Mouse (Mus musculus) liver, adult 2 months (tissue): ENCODE data around the gene Eid2. TPM values are rescaled to one million over a fixed set of nuclear protein-coding genes. Genes with fewer than 3 reads are reported as not detected.
"Not testable (repeated sequence)": the region's sequence is repeated elsewhere in the genome, so short reads cannot be mapped to it uniquely, and the experiment has no call there.

Experiments
- DNase-seq: peaks from one replicate; pipeline ENCODE4 v3.0.0-alpha.2; 2011; ENCODE audit warnings: low read depth, low spot score; ENCODE audit errors: extremely low read depth
- H3K27ac ChIP-seq: fragments of 200-500 bp; replicated peaks from 2 replicates; pipeline ENCODE4 v1.5.1; 2012; ENCODE audit warnings: low read depth, mild to moderate bottlenecking, control low read depth, inconsistent platforms, low read length; ENCODE audit not compliant: insufficient read depth
- H3K27me3 ChIP-seq: fragments of 200-500 bp; 2 replicates; pipeline ENCODE4 v1.6.1; 2012; ENCODE audit warnings: mild to moderate bottlenecking, moderate library complexity, low read length, inconsistent platforms; ENCODE audit not compliant: control insufficient read depth, insufficient read depth
- H3K36me3 ChIP-seq: fragments of 200-500 bp; 2 replicates; pipeline ENCODE4 v1.6.1; 2012; ENCODE audit warnings: low read length, inconsistent platforms; ENCODE audit not compliant: control insufficient read depth, insufficient read depth
- H3K4me1 ChIP-seq: fragments of 200-500 bp; 2 replicates; pipeline ENCODE4 v1.6.1; 2011; ENCODE audit warnings: low read length; ENCODE audit not compliant: control insufficient read depth, insufficient read depth
- H3K4me3 ChIP-seq: fragments of 200-500 bp; 2 replicates; pipeline ENCODE4 v1.5.1; 2011; ENCODE audit warnings: low read depth, mild to moderate bottlenecking, control low read depth, low read length, moderate library complexity; ENCODE audit not compliant: insufficient read depth
- H3K79me2 ChIP-seq: fragments of 200-500 bp; 2 replicates; pipeline ENCODE4 v1.6.1; 2012; ENCODE audit warnings: inconsistent platforms, mild to moderate bottlenecking, low read length, moderate library complexity; ENCODE audit not compliant: control insufficient read depth, insufficient read depth
- H3K9ac ChIP-seq: fragments of 200-500 bp; 2 replicates; pipeline ENCODE4 v1.6.1; 2012; ENCODE audit warnings: low read depth, mild to moderate bottlenecking, control low read depth, inconsistent platforms, low read length
- CTCF ChIP-seq: fragments of 200-500 bp; IDR thresholded peaks from 2 replicates; pipeline ENCODE4 v1.5.1; 2011; ENCODE audit warnings: low read depth, low read length, control low read depth
- POLR2A ChIP-seq: fragments of 200-500 bp; IDR thresholded peaks from 2 replicates; pipeline ENCODE4 v1.6.1; 2011; ENCODE audit warnings: low read length, control low read depth; ENCODE audit not compliant: insufficient read depth; ENCODE audit errors: extremely low read depth
- WGBS: fragments of 180-500 bp; shearing (Covaris S2); methylation state at CpG from one replicate; pipeline ENCODE4 v1.1.7; 2018; 5-methylcytosine and 5-hydroxymethylcytosine counted together
- polyA plus RNA-seq: library from polyadenylated mRNA; depleted of rRNA; stranded (reverse); fragments of >200 nt; gene quantifications from 2 replicates; pipeline ENCODE4 v1.2.3, GENCODE M21; 2012; rRNA removed
- total RNA-seq: library from RNA; depleted of rRNA; stranded (reverse); fragments of >200 nt; gene quantifications from 2 replicates; pipeline ENCODE4 v1.2.3, GENCODE M21; 2014; rRNA removed

The Eid2 gene
- total RNA-seq (0.28 and 0.47 TPM in 2 replicates), polyA plus RNA-seq (0.35 and 0.50 TPM in 2 replicates)

DNA sequence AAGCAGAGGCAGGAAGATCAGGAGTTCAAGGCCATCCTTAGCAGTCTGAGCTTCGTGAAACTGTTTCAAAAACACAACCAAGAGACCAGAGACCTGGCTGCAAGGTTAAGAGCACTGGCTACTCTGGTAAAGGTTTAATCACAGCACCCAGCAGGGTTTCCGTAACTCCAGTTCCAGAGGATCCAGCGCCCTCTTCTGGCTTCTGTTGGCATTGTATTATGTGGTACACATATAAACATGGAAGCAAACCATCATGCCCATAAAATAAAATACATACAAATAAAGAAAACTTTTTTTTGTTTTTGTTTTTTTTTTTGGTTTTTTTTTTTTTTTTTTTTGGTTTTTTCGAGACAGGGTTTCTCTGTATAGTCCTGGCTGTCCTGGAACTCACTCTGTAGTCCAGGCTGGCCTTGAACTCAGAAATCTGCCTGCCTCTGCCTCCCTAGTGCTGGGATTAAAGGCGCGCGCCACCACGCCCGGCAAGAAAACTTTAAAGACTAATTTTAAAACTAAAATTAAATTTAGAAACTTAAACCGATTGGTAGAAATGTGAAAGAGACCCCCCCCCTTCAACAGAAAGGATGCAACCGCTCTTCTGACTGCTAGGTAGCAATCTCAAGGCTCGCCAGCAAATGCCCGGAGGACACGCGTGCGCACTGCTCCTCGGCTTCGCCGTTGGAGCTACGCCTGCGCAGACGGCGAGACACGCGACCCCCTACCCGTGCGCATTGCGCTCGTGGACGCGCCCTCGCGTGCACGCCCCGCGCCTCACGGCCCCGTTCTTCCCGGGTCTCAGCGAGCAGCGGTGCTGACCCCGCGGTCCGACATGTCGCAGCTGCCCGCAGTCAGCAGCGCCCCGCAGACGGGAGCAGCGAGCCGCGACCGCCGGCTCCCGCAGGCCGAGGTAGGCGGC lies at the start of gene Eid2:
Eid2 (plus strand) TSS at position 753 of the 913 bp plus-strand sequence.
- WGBS = 9% methylated on average over 57 of the region's 57 CpGs
- no peaks in the 10 kb centered on the region for H3K4me1 ChIP-seq
- H3K4me3 ChIP-seq = peak within 1 kb of the TSS; percentile 56
- H3K9ac ChIP-seq = peak within 1 kb of the TSS; percentile 67
- no peaks in the 10 kb centered on the region for H3K79me2 ChIP-seq
- H3K36me3 ChIP-seq = no peaks in the 10 kb centered on the region
- DNase-seq = no peak
- 0 out of 2 replicates have a peak, but pooled peaks cover 3% of the 10 kb centered on the region for H3K27me3 ChIP-seq
- no peak within 1 kb of the TSS for H3K27ac ChIP-seq
- TF ChIP-seq CTCF (no peak), POLR2A (no peak)

DNA sequence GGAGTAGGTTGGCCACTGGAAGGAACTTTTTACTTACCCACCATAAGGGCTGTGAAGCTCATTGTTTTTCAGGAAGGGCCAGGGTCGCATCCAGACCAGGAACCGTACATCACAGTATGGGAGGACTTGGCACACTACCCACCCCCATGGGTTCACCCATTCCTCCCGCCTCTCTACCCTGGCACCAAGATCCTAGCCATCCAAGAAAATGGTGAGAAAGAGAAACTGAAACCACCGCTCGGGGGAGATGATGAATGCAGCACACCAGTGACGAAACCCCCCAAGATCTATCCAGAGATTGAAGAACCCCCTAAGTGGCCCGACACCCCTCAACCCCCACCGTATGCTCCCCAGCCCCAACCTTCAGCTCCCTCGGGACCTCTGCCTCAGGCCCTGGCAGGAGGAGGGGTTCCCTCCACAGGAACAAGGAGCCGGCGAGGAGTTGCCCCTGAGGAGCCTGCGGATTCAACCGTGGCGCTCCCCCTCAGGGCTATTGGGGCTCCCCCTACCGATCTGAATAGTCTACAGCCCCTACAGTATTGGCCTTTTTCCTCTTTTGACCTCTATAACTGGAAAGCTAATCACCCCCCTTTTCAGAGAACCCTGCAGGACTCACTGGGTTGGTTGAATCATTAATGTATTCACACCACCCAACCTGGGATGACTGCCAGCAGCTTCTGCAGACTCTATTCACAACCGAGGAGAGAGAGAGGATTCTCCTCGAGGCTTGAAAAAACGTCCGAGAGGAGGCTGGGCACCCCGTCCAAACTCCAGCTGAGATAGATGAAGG lies 48.5 kb upstream of the Eid2 start:
- DNase-seq, H3K27me3 ChIP-seq, H3K4me1 ChIP-seq, H3K36me3 ChIP-seq, H3K4me3 ChIP-seq, H3K27ac ChIP-seq, H3K79me2 ChIP-seq, H3K9ac ChIP-seq: not testable (repeated sequence)
- 81% methylated on average over 20 of the region's 20 CpGs for WGBS

DNA sequence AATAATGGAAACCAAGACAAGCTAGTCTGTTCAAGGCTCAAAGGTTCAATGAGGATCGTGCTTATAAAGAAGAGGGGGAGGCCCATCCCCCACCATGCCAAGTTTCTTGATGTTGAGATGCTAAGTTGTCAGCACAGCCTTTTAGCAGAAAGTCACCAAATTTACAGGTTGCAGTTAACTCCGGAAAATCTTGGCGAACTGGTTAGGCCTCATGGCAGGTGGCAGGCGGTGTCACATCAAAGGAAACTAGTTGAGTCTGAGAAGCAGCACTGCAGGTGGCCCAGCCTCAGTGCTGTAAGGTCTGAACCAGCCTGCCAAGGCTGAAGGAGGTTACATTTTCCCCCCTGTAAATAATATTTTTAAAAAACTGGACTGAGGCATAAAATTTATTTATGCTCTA lies 40.8 kb upstream of the Eid2 start:
- not testable (repeated sequence) for H3K4me3 ChIP-seq, H3K36me3 ChIP-seq, H3K79me2 ChIP-seq, H3K27ac ChIP-seq, DNase-seq, H3K27me3 ChIP-seq, H3K4me1 ChIP-seq, H3K9ac ChIP-seq
- 82% methylated on average over 4 of the region's 4 CpGs for WGBS

DNA sequence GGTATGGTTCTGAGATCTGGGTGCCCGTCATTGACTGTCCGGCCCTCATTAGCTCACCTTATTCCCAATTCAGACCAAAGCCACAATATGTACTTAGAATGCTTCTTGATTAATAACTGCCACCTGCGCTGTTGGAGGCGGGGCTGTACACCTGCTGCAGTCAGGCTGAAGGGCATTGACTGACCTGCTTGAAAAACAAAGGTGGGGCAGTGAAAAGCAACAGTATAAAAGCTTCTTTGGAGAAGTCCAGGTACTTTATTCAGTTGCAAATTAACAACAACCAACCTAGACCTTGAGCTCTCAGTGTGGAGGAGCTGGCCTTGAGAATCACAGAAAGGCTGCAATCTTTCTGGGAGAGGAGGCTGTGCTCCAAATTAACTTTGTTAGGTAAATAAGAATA lies 40.3 kb upstream of the Eid2 start:
- not testable (repeated sequence) for H3K79me2 ChIP-seq, H3K27me3 ChIP-seq, H3K9ac ChIP-seq, H3K27ac ChIP-seq, H3K4me3 ChIP-seq, H3K4me1 ChIP-seq, H3K36me3 ChIP-seq, DNase-seq
- 91% methylated on average over 4 of the region's 4 CpGs for WGBS

DNA sequence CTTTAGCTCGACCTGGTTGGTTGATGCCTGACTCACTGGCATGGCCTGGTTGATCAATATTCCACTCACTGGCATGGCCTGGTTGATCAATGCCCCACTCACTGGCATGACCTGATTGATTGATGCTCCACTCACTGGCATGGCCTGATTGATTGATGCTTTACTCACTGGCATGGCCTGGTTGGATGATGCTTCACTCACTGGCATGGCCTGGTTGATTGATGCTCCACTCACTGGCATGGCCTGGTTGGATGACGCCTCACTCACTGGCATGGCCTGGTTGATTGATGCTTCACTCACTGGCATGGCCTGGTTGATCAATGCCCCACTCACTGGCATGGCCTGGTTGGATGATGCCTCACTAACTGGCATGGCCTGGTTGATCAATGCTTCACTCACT lies 23.7 kb upstream of the Eid2 start:
- H3K27ac ChIP-seq, H3K27me3 ChIP-seq, H3K36me3 ChIP-seq, H3K4me3 ChIP-seq, H3K4me1 ChIP-seq, H3K9ac ChIP-seq, H3K79me2 ChIP-seq: not testable (repeated sequence)
- DNase-seq = peak; percentile 69
- WGBS = 12% methylated on average over 2 of the region's 2 CpGs

DNA sequence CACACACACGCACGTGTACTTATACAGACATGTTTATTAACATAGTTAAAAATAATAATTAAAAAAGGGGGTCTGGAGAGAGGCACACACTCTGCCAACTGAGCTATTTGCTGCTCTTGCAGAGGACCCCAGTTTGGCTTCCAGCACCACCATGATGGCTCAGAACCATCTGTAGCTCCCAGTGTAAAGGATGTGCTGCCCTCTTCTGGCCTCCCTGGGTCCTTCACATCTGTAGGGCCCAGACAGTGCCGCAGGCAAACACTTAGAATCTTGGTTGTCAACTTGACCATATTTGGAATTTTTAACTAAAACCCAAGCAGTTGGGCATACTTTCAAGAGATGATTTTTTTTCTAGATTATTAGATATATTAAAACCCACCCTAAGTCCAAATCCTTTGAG lies 18.7 kb upstream of the Eid2 start:
- Histone ChIP-seq H3K27ac (no peak overlapping the region), H3K4me3 (no peak overlapping the region), H3K9ac (no peak overlapping the region), H3K79me2 (no peaks in the 10 kb centered on the region), H3K36me3 (no peaks in the 10 kb centered on the region), H3K27me3 (no peaks in the 10 kb centered on the region), H3K4me1 (no peaks in the 10 kb centered on the region)
- 92% methylated on average over 3 of the region's 3 CpGs for WGBS
- DNase-seq = no peak
- no peak for TF ChIP-seq POLR2A
